8 mouse cellular contexts compared by ENCODE assay signal in genomic region chr13:34287601-34288083, GRCm38 (mm10). TPM values are rescaled to one million over a fixed set of nuclear protein-coding genes. Genes with fewer than 3 reads are reported as not detected.
A peak's percentile ranks its signal among the peaks of the same experiment; 100 is the strongest.
DNase-seq lines count a peak whose midpoint lies in the region; ATAC-seq lines count a peak whose summit lies in the region.

No protein-coding gene starts in this region.

- 15% methylated on average over 9 of the region's 9 CpGs for WGBS in kidney, embryonic 16.5 days
- 9% methylated on average over 9 of the region's 9 CpGs for WGBS in hindbrain, embryonic 15.5 days
- WGBS in midbrain, embryonic 16.5 days = 6% methylated on average over 9 of the region's 9 CpGs

- H3K4me3 ChIP-seq in kidney, embryonic 16.5 days (ENCODE audit: low read length) = no peak overlapping the region
- no peak overlapping the region for H3K4me3 ChIP-seq in brown adipose tissue, adult 24 weeks (ENCODE audit: insufficient read depth, low read depth, low read length)
- H3K4me3 ChIP-seq in hindbrain, embryonic 15.5 days = no peak overlapping the region
- no peak overlapping the region for H3K4me3 ChIP-seq in midbrain, embryonic 16.5 days (ENCODE audit: low read depth, low read length)

- DNase-seq in kidney, adult 18-20 months = peak; percentile 27
- no peak for DNase-seq in gastrocnemius, adult 8-10 months (ENCODE audit: low spot score in 2 of 2)
- DNase-seq in urinary bladder, postnatal 36 days (ENCODE audit: low spot score in 2 of 2) = no peak
- DNase-seq in ovary, postnatal 10 days (ENCODE audit: low spot score) = no peak

- H3K4me2 ChIP-seq in kidney, embryonic 16.5 days (replicated peaks; ENCODE audit: low read depth, low read length) = no peak overlapping the region
- no peak overlapping the region for H3K4me2 ChIP-seq in hindbrain, embryonic 15.5 days
- no peak overlapping the region for H3K4me2 ChIP-seq in midbrain, embryonic 16.5 days (ENCODE audit: low read length)

- H3K27me3 ChIP-seq in kidney, embryonic 16.5 days (ENCODE audit: insufficient read depth, low read length) = no peaks in the 10 kb centered on the region
- no peaks in the 10 kb centered on the region for H3K27me3 ChIP-seq in hindbrain, embryonic 15.5 days
- H3K27me3 ChIP-seq in midbrain, embryonic 16.5 days (ENCODE audit: control insufficient read depth, insufficient read depth, low read depth, low read length) = no peaks in the 10 kb centered on the region

- H3K36me3 ChIP-seq in kidney, embryonic 16.5 days (ENCODE audit: insufficient read depth, low read length) = no peaks in the 10 kb centered on the region
- no peaks in the 10 kb centered on the region for H3K36me3 ChIP-seq in hindbrain, embryonic 15.5 days
- no peaks in the 10 kb centered on the region for H3K36me3 ChIP-seq in midbrain, embryonic 16.5 days (ENCODE audit: control insufficient read depth, insufficient read depth, low read length)

- H3K9ac ChIP-seq in kidney, embryonic 16.5 days (replicated peaks; ENCODE audit: low read length) = no peak overlapping the region; the same call in 1 of the 2 replicates
- no peak overlapping the region for H3K9ac ChIP-seq in hindbrain, embryonic 15.5 days
- no peak overlapping the region for H3K9ac ChIP-seq in midbrain, embryonic 16.5 days (ENCODE audit: low read depth, low read length)

- no peak for ATAC-seq in kidney, embryonic 16.5 days (ENCODE audit: low FRiP score, low TSS enrichment)
- ATAC-seq in hindbrain, embryonic 15.5 days (ENCODE audit: low FRiP score, low read depth) = no peak
- peak; percentile 80 for ATAC-seq in midbrain, embryonic 16.5 days

- no peaks in the 10 kb centered on the region for H3K9me3 ChIP-seq in kidney, embryonic 16.5 days (ENCODE audit: low read length)
- H3K9me3 ChIP-seq in hindbrain, embryonic 15.5 days = no peaks in the 10 kb centered on the region
- H3K9me3 ChIP-seq in midbrain, embryonic 16.5 days (replicated peaks; ENCODE audit: control insufficient read depth, low read length, poor library complexity, severe bottlenecking) = no peaks in the 10 kb centered on the region

- no peak overlapping the region for H3K27ac ChIP-seq in kidney, embryonic 16.5 days (ENCODE audit: low read length)
- peak overlapping the region; percentile 64 for H3K27ac ChIP-seq in brown adipose tissue, adult 24 weeks (replicated peaks; ENCODE audit: low read depth, low read length)
- H3K27ac ChIP-seq in hindbrain, embryonic 15.5 days (replicated peaks) = peak overlapping the region; percentile 36; the same call in 1 of the 2 replicates
- peak overlapping the region; percentile 35; the same call in 1 of the 2 replicates for H3K27ac ChIP-seq in midbrain, embryonic 16.5 days (ENCODE audit: low read length)

- peaks cover 13% of the 10 kb centered on the region; the same call in 1 of the 2 replicates for H3K4me1 ChIP-seq in kidney, embryonic 16.5 days (ENCODE audit: insufficient read depth, low read length)
- H3K4me1 ChIP-seq in brown adipose tissue, adult 24 weeks (ENCODE audit: control insufficient read depth, insufficient read depth, insufficient read length, low read length) = peaks cover 12% of the 10 kb centered on the region
- H3K4me1 ChIP-seq in hindbrain, embryonic 15.5 days (replicated peaks) = peaks cover 12% of the 10 kb centered on the region; the same call in 1 of the 2 replicates
- H3K4me1 ChIP-seq in midbrain, embryonic 16.5 days (ENCODE audit: control insufficient read depth, insufficient read depth, low read length) = peaks cover 17% of the 10 kb centered on the region

RNA-seq across cellular contexts. Expression of gene Slc22a23, which starts 57.3 kb away (rescaled TPM):
- polyA plus RNA-seq in kidney, embryonic 16.5 days (2015; fragmentation: Nextera tagmentation; extraction: Ambion mirVana) = 2.6 and 3.3 TPM in 2 replicates
- polyA plus RNA-seq in brown adipose tissue, adult 24 weeks (2012; ENCODE audit: insufficient read depth, insufficient read length, missing spikeins) = 7.7 and 16.1 TPM in 2 replicates
- 16.5 and 17.2 TPM in 2 replicates for polyA plus RNA-seq in hindbrain, embryonic 15.5 days (2015; fragmentation: Nextera tagmentation; extraction: Ambion mirVana)
- polyA plus RNA-seq in midbrain, embryonic 16.5 days (2015; fragmentation: Nextera tagmentation; extraction: Ambion mirVana) = 15.2 and 16.2 TPM in 2 replicates
- 10 to 100 TPM in 2 of 4 experiments, 1 to 10 TPM in 2; 6.1 to 12.3 (median 8.7) TPM for total RNA-seq in gastrocnemius, adult 8-10 months (2022)
